In genomic region chr16:35932179-35933055, GRCm38 (mm10) we compare ENCODE assay signal across 13 mouse cellular contexts.
"Had no signal": no experiment of that assay in that cellular context is flagged by ENCODE, and none has a peak within 500 bp of the region (broad histone marks: within the 10 kb centered on the region; RNA-seq: fewer than 3 reads in every experiment).

No protein-coding gene starts in this region.

- DNase-seq: kidney, adult 8-10 months; kidney, postnatal 25 days; lung, postnatal 14 days; retina, postnatal 1 day; right cerebral cortex, postnatal 4 days; spleen, adult 18-20 months; thymus, postnatal 36 days had no signal

- H3K27ac ChIP-seq: left cerebral cortex, adult 2 months; limb, embryonic 10.5 days; liver, embryonic 15.5 days; lung, embryonic 15.5 days; midbrain, embryonic 15.5 days; neural tube, embryonic 12.5 days had no signal

- H3K4me1 ChIP-seq: limb, embryonic 10.5 days; lung, embryonic 15.5 days; midbrain, embryonic 15.5 days; neural tube, embryonic 12.5 days had no signal

- H3K9ac ChIP-seq: liver, embryonic 15.5 days; lung, embryonic 15.5 days; midbrain, embryonic 15.5 days; neural tube, embryonic 12.5 days had no signal

- ATAC-seq: midbrain, embryonic 15.5 days had no signal

- H3K36me3 ChIP-seq: limb, embryonic 10.5 days; lung, embryonic 15.5 days; midbrain, embryonic 15.5 days; neural tube, embryonic 12.5 days had no signal

- H3K4me3 ChIP-seq: left cerebral cortex, adult 2 months; limb, embryonic 10.5 days; liver, embryonic 15.5 days; lung, embryonic 15.5 days; midbrain, embryonic 15.5 days; neural tube, embryonic 12.5 days had no signal

- H3K27me3 ChIP-seq: liver, embryonic 15.5 days; lung, embryonic 15.5 days; neural tube, embryonic 12.5 days had no signal
